Mouse (Mus musculus) liver (tissue): ENCODE data around the gene Nrxn3.
A peak's percentile ranks its signal among the peaks of the same experiment; 100 is the strongest.

Experiments used
- DNase-seq: peaks from one replicate; pipeline ENCODE4 v3.0.0-alpha.2; 2020; ENCODE audit warnings: mixed read lengths

The Nrxn3 gene

DNA sequence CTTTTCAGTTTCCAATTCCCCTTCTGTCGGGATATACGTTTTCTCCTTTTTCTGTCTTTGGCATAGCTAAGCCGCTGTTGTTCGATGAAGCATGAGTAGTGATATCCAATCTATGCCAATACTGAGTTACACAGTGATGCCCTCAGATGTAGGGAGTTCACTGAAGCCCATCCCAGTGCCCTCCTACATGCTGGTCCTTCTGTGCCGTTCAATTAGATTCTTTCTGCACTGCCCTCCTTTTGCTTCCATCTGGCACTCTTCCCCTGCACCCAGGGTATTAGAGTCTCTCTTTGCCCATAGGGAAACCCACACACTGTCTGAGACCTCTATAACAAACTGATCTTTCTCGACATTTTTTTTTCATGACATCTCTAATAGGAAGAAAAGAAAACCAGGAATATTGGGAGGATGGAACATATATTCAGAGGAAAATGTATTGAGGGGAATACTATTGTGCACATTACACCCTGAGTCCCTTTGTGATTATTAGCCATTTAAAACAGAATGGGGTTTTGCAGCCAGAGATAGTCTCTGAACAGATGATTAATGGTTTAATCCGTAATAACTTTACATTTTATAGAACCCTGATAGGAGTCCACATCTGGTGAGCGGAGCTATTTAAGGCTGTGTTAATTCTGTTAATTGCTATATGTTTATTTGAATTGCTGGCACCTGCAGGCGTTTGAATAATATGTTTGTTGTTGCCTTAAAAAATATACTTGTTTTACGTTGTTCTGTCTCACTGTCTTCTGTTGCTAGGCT lies 476.3 kb downstream of the Nrxn3 start:
- no peak for DNase-seq

DNA sequence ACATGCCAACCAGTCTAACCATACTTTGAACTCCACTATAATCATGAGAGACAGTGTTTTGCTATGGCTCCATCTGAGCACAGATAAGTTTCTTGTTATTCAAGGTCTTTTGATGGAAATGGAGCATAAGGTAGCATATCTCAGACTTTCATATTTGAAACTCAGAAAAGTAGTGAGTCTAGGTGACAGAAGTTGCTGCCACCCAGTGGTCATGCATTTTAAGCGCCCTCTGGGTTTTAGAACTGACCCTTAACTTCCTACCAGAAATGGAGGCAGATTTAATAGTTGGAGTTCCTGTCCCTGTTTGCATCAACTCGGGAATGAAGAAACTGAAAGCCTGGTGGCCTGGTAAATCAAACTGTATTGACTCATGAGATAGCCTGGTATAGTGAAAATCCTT lies 488.9 kb downstream of the Nrxn3 start:
- no peak for DNase-seq

GRCm38 (mm10) chr12:89239826-89240225 lies 517.1 kb downstream of the Nrxn3 start:
- no peak for DNase-seq

GRCm38 (mm10) chr12:89241554-89241953 lies 518.9 kb downstream of the Nrxn3 start:
- DNase-seq: no peak

DNA sequence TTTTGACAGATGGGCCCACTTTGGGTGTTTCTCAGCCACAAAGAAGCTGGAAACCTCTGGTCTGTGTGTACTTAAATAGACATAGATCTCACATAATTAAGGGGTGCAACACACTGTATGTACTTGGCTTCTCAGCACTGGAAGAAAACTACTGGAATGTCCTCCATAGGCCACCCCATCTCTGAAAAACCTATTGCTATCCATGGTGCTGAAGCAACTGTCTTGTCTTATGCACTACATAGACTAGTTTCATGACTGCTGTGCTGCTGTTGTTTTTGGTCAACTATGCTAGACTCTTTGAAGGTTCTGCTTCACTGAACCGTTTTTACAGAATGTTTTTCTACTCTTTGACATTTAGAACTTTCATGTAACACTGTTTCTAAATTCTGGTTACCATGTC lies 519.8 kb downstream of the Nrxn3 start:
- DNase-seq: no peak

- no peak for DNase-seq
These were observed 532.7 kb downstream of the Nrxn3 start for GRCm38 (mm10) chr12:89255275-89255892.

DNA sequence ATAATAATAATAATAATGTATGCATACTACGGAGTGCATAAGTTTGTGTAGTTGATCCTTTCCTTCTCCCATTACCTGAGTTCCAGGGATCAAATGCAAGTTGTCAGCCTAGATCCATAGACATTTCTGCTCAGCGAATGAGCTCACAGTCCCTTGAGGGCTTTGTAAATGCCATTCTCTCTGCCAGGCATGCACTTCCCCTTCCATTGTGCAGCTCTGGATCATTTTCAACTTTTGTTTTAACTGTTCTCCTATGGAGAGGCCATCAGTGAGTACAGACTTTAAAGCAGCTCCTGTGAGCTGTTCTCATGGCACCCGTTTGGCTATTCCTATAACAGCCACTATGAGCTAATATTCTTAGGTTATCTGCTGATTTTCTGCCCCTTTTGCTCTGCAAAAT lies 536.2 kb downstream of the Nrxn3 start:
- no peak for DNase-seq

DNA sequence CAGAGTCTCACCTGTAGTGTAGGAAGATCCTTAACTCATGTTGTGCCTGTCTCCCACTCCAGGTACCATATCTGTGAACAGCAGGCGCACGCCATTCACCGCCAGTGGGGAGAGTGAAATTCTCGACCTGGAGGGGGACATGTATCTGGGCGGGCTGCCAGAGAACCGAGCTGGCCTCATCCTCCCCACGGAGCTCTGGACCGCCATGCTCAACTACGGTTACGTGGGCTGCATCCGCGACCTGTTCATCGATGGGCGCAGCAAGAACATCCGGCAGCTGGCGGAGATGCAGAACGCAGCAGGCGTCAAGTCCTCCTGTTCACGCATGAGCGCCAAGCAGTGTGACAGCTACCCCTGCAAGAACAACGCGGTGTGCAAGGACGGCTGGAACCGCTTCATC lies 537.4 kb downstream of the Nrxn3 start:
- DNase-seq: no peak

DNA sequence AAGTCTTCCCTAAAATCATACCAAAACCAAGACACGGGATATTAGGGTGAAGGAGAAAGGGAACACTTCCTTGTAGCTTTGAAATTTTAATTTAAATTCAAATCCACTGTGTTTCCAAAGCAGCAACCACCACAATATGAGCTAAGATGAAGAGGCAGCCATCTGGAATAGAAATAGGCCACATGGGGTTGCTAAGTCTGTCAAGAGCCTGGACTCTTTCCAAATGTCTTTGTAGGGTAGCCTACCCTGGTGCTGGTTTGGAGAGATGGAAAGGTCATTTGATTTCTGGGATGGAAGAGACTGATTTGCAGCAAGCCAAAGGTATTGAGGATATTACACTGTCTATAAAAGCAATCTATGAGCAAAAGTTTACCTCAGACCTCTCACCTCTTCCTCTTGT lies 539.6 kb downstream of the Nrxn3 start:
- DNase-seq: no peak

GRCm38 (mm10) chr12:89282362-89283343 lies 560.0 kb downstream of the Nrxn3 start:
- DNase-seq: no peak

DNA sequence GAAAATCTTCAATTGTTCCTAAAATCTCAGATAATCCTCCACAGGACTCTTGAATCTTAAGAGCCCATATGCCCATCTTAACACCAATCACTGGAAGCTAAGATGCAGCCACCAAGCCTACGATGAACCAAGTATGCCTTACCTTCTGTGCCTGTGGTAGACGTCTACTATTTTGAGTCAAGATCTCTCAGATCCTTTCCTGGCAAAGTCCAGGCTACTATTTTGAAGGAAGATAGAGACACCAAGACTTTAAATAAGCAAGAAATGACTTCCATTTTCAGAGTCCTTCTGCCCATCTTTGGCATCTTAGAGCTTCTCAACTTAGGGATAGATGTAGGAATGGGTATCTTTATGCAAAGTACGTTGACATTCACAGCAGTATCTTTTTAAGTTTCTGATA lies 561.7 kb downstream of the Nrxn3 start:
- DNase-seq: no peak

DNA sequence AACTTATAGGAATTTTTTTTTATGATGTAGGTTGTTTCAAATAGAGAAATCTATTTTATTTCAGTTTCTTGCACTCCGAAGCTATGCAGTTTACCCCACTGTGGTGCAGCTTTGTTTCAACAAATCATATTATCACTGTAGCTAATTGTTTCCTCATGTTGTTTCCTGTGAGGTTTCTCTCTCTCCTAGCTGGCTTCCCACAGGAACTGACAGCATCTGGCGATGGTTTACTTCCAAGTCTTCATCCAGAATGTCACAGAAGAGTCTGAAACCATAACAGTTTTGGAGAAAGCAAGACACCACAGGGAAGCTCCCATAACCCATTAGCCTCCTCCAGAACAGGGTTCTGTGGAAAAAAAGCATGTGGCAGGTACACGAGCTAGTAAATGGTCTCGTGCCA lies 564.4 kb downstream of the Nrxn3 start:
- no peak for DNase-seq

- no peak for DNase-seq
These were observed 567.1 kb downstream of the Nrxn3 start for GRCm38 (mm10) chr12:89289589-89290274.

GRCm38 (mm10) chr12:89290736-89291574 lies 568.3 kb downstream of the Nrxn3 start:
- DNase-seq: no peak

GRCm38 (mm10) chr12:89302011-89302410 lies 579.3 kb downstream of the Nrxn3 start:
- DNase-seq: peak; percentile 64

DNA sequence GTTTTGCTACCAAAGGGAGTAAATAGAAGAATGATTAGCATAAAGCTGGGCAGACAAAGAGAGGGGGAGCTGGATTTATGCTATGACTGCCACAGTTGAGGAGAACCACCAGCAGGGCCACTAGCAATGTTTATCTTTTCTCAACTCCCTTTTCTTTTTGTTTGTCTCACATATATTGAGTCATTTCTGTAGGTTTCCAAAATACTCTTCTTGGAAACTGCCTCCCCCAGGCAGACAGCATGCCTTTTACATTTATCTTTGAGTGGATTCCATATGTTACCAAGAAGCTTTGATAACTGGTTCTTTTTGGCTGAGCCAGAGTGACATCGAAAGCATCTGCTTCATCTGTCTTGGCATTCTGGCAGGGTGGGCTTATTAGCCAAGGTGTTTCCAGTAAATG lies 587.5 kb downstream of the Nrxn3 start:
- no peak for DNase-seq

DNA sequence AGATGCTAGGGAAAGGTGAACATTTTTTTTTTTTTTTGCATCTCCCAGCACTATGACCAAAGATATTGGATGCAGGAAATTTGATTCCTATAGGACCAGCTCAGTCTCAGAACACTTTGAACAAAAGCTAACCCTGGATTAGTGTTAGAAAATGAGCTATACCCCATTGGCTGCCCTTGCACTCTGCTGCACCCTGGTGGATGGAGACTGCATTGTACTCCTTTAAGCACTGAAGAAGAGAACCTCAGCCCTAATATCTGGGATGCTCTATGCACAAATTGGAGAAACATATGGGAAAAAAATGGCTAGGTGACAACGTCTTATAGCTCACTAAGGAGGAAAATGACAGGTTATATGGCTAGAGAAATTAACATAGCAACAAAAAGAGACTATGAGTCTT lies 589.9 kb downstream of the Nrxn3 start:
- DNase-seq: peak; percentile 18

DNA sequence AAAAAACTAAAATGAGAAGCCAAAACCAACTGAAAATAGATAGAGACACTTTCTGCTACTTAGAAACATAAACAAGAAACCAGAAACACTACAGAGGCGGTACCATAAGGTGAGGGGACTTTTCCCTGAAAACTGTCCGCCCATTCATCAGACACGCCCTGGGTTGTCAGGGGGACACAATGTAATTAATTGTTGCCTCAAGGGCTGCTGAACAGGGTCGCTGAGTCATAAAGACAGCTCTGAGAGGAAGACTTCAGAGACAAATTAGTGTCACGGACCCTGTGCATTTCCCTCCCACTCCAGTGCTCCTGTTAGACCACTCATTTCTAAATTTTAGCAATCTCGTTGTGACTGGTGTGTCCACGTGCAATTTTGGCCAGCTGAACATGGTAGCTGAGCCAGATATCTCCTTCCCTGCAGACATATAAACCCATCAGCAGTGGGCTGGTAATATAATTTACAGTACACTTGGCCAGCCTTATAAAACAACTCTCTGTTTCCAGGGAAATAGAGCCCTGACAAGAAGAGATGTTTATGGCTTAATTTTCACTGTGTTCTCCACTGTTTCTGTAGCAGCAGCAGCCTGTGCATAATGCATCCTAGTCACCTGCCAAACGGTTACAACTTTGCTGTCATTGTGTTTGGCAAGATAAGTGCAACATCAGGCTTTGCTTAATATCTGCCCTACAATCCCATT lies 603.3 kb downstream of the Nrxn3 start:
- no peak for DNase-seq

DNA sequence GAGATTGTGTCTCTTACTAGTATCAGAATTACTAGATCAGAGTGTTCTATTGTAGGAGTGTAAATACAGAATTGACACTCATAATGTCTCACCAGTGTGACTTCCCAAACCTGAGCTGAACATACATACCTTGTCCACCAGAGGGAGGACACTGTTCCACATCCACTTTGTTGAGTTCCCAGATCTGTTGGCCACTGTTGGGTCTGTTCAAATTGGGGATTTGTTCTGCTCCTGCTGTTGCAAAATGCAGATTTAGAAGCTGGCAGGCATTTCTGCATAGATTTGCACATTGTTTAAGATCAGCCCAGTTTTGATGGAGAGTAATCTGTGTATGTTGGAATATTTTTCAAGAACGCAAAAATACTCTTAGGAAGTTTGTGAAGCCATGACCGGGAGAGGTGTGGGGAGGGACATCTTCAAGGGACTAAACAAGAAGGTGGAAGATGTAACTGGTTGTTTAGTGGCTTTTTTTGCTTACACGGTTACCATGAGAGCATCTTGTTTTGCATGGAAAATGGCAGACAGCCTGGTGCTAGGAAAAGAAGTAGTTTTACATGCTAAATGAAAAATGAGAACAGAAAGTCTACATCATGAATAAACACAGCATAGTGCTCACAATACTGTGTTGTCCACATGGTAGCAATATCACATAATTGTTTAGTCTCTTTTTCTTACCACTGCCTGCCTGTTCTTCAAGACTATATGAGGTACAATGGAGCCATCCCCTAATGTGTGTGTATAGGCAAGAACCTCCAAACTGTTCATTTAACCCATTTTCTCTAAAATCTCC lies 609.0 kb downstream of the Nrxn3 start:
- DNase-seq: no peak

DNA sequence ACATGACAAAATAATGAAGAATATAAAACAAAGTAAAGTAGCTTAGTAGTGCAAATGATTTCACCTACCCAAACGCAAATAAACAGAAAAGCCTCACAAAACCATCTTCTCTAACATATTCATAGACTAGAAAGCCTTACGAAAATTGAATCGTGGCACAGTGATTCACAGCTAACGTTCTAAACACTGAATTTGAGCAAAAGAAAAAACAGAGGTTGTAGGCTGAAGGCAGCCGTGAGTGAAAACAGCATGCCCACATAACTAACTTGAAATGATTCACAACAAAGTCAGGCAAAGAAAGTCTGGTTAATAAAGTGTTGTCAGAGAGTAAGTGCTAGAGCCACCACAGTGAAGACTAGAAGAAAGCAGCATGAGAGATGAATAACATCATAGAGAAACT lies 610.8 kb downstream of the Nrxn3 start:
- DNase-seq: no peak
